Mouse (Mus musculus) C2C12 (cell line): Measurements from ENCODE around the gene Elmsan1. TPM values are rescaled to one million over a fixed set of nuclear protein-coding genes. Genes with fewer than 3 reads are reported as not detected.

Experiments used
- H3K27me3 ChIP-seq: one replicate; pipeline ENCODE4 v1.6.1; 2011; ENCODE audit not compliant: control insufficient read depth, insufficient read depth, insufficient read length
- H3K36me3 ChIP-seq: one replicate; pipeline ENCODE4 v1.6.1; 2011; ENCODE audit not compliant: control insufficient read depth, insufficient read depth
- H3K4me3 ChIP-seq: one replicate; pipeline ENCODE4 v1.5.1; 2011; ENCODE audit warnings: mild to moderate bottlenecking, control low read depth; ENCODE audit not compliant: poor library complexity, insufficient read depth, severe bottlenecking
- H3K79me2 ChIP-seq: one replicate; pipeline ENCODE4 v1.6.1; 2011; ENCODE audit not compliant: control insufficient read depth, insufficient read depth
- H3K79me3 ChIP-seq: one replicate; pipeline ENCODE4 v1.6.1; 2011; ENCODE audit warnings: low read depth, control low read depth
- H3ac ChIP-seq: one replicate; pipeline ENCODE3; 2011; ENCODE audit warnings: low read depth; ENCODE audit not compliant: control insufficient read depth, insufficient read length
- CEBPB ChIP-seq: IDR thresholded peaks from one replicate; pipeline ENCODE4 v1.6.1; 2011; ENCODE audit warnings: low read depth, mild to moderate bottlenecking, control low read depth, moderate library complexity
- CTCF ChIP-seq: IDR thresholded peaks from one replicate; pipeline ENCODE4 v1.5.1; 2011; ENCODE audit not compliant: control insufficient read depth, insufficient read depth, insufficient read length
- FOSL1 ChIP-seq: IDR thresholded peaks from one replicate; pipeline ENCODE4 v1.8.0; 2011; ENCODE audit warnings: mild to moderate bottlenecking, low read length; ENCODE audit not compliant: poor library complexity, insufficient read depth, severe bottlenecking
- MAX ChIP-seq: IDR thresholded peaks from one replicate; pipeline ENCODE4 v1.6.1; 2011; ENCODE audit warnings: mild to moderate bottlenecking, control low read depth
- MYOD1 ChIP-seq: IDR thresholded peaks from one replicate; pipeline ENCODE4 v1.6.1; 2011; ENCODE audit warnings: low read depth; ENCODE audit not compliant: control insufficient read depth, insufficient read length
- MYOG ChIP-seq: IDR thresholded peaks from one replicate; pipeline ENCODE4 v1.6.1; 2011; ENCODE audit not compliant: control insufficient read depth, insufficient read length; ENCODE audit errors: extremely low read depth
- USF1 ChIP-seq: IDR thresholded peaks from one replicate; pipeline ENCODE4 v1.6.1; 2011; ENCODE audit warnings: low read depth, mild to moderate bottlenecking, control low read depth, moderate library complexity
- polyA plus RNA-seq: library from polyadenylated mRNA; unstranded; fragments of >200 nt; fragmentation: generic; extraction: Trizol; gene quantifications from one replicate; pipeline ENCODE4 v1.2.1, GENCODE M21; 2012; ENCODE audit warnings: missing spikeins

Gene Elmsan1
- polyA plus RNA-seq, 1 experiment = 6.5 TPM

DNA sequence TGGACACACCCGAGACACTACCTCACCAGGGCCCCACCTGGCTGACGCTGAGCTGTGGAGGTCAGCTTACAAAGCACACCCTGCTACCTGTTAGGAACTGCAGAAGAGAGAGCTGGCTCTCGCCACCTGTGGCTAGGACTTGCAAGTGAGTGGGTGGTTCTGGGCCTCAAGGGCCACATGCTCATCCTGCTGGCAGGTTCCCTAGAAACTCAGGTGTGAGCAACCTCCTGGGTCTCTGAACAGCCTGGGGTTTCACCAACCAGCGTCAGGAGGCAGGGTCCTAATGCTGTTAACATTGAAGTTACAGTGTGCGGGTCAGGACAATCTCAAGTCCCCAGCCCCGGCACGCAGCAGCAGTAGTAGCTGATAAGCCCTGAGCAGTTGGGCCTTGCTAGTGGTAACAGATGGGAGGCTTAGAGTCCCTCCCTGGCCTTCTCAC, 14.9 kb downstream of the Elmsan1 start:
- H3K36me3 ChIP-seq = no peaks in the 10 kb centered on the region
- no peak overlapping the region for H3K4me3 ChIP-seq
- H3K79me2 ChIP-seq = peaks cover 95% of the 10 kb centered on the region
- no peak overlapping the region for H3ac ChIP-seq
- H3K79me3 ChIP-seq = peaks cover 57% of the 10 kb centered on the region
- TF ChIP-seq CTCF (no peak), USF1 (no peak), MAX (no peak), FOSL1 (no peak), CEBPB (no peak), MYOD1 (no peak)
- no peaks in the 10 kb centered on the region for H3K27me3 ChIP-seq

DNA sequence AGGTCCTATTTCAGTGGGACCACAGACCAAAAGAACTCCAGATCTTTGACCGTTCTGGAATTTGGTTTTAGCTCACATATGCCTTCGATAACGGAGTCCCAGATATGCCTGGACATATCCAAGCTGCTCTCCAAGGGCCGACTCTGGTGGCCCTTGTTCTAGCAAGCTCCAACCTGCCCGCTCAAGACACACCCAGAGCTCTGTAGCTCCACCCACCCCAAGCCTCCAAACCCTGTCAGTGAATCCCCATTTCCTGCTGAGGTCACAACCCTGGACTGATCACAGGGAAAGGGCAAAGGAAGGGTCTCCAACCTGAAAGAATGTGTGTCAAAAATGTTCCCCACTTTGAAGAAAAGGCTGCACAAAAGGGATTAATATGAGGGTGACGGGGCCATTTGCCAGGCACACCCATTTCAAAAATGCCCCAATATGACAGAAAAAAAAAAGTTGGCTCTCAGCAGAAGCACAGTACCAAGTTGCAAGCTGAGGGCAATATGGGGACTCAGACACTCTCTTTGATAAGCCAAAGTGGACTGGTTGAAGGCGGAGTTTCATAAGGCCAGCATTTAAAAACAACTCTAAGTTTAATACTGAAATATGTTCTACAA, 15.4 kb downstream of the Elmsan1 start:
- TF ChIP-seq FOSL1 (no peak), MYOD1 (no peak), MYOG (no peak), CTCF (no peak), MAX (no peak), USF1 (no peak), CEBPB (no peak)
- peaks cover 98% of the 10 kb centered on the region for H3K79me2 ChIP-seq
- no peak overlapping the region for H3K4me3 ChIP-seq
- H3K36me3 ChIP-seq = no peaks in the 10 kb centered on the region
- H3K27me3 ChIP-seq = no peaks in the 10 kb centered on the region
- H3K79me3 ChIP-seq = peaks cover 55% of the 10 kb centered on the region
- H3ac ChIP-seq = no peak overlapping the region

DNA sequence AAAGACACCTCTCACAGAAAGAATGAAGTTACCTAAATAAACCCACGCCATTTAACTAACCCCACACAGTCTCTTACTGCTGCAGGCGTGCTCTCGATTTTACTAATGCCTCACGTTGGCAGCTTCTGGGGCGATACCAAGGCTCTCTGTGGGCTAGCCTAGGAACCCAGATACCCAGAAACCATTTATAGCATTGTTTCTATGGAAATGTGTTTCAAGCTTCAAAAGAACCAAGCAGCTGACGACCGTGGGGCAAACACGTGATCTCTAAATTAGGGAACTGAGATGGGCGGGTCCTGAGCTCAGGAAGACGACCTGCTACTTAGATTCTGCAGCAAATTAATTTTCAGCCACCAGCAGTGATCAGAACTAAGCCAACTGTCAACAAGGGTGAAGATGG, 16.1 kb downstream of the Elmsan1 start:
- Histone ChIP-seq H3ac (no peak overlapping the region), H3K79me3 (peaks cover 51% of the 10 kb centered on the region), H3K27me3 (no peaks in the 10 kb centered on the region), H3K79me2 (peaks cover 98% of the 10 kb centered on the region), H3K36me3 (no peaks in the 10 kb centered on the region), H3K4me3 (no peak overlapping the region)
- no peak for TF ChIP-seq CTCF
- no peak for TF ChIP-seq FOSL1
- TF ChIP-seq MAX = no peak
- TF ChIP-seq MYOD1 = no peak
- no peak for TF ChIP-seq USF1
- no peak for TF ChIP-seq CEBPB
- no peak for TF ChIP-seq MYOG

DNA sequence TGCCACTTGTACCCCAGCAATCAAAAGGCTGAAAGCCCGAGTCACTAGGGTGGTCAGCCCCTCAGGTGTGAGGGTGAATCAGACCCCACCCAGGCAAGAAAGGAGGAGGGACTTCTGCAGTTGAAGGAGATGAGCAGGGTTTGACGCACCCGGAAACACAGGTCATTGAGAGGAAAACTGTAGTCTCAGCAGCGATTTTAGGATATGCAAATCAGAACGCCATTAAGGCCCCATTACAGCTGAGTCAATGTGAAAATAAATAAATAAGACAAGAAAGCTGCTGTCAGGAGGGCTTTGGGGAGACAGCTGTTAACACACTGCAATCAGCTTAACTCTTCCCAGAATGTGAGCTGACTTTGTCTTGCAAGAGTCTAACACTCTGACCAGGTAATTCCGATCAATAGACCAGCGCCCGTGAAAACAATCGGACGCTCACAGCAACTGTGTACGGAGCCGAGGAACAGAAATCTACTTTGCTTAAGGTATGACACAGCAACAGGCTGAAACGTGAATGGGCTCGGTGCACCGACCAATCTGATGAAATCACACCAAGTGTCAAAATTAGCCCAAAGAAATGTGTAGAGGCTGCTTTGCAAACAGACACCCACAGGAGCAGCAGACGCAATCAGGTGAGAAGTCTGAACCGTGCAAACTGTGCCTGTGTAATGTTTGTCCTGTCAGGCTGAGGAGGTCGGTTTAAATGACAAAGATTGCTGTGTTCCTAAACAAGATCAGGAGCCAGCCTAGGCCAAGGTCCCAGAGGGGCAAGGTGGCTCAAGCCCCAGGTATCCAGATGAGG, 16.8 kb downstream of the Elmsan1 start:
- peaks cover 95% of the 10 kb centered on the region for H3K79me2 ChIP-seq
- peaks cover 49% of the 10 kb centered on the region for H3K79me3 ChIP-seq
- no peak for TF ChIP-seq CTCF
- no peak for TF ChIP-seq CEBPB
- no peak for TF ChIP-seq USF1
- no peak for TF ChIP-seq MYOG
- no peak for TF ChIP-seq MAX
- TF ChIP-seq FOSL1 = no peak
- no peak for TF ChIP-seq MYOD1
- H3K36me3 ChIP-seq = no peaks in the 10 kb centered on the region
- H3K27me3 ChIP-seq = no peaks in the 10 kb centered on the region
- no peak overlapping the region for H3ac ChIP-seq
- no peak overlapping the region for H3K4me3 ChIP-seq

DNA sequence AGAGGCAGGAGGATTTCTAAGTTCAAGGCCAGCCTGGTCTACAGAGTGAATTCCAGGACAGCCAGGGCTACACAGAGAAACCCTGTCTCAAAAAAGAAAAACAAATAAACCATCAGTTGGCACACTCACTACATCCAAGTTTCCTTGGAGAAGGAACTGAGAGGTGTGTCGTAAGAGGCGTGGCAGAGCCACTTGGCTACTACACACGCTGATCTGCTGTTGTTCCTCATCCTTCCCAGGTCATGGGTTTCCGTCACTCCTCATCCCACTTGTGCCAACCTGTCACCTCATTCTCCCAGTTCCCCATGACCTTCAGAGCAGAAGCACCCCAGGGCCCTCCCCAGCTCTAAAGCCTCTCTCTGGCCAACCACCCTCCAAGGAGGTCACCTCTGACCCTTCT, 17.5 kb downstream of the Elmsan1 start:
- Histone ChIP-seq H3K79me3 (peaks cover 48% of the 10 kb centered on the region), H3ac (no peak overlapping the region), H3K36me3 (no peaks in the 10 kb centered on the region), H3K4me3 (no peak overlapping the region), H3K79me2 (peaks cover 95% of the 10 kb centered on the region), H3K27me3 (no peaks in the 10 kb centered on the region)
- TF ChIP-seq CTCF = no peak
- no peak for TF ChIP-seq FOSL1
- no peak for TF ChIP-seq MYOD1
- TF ChIP-seq MYOG = no peak
- TF ChIP-seq USF1 = no peak
- no peak for TF ChIP-seq MAX
- TF ChIP-seq CEBPB = no peak
